Mouse (Mus musculus) adrenal gland, postnatal 10 days (tissue): ENCODE results near the gene Atg4b. TPM values are rescaled to one million over a fixed set of nuclear protein-coding genes. Genes with fewer than 3 reads are reported as not detected.
A peak's percentile ranks its signal among the peaks of the same experiment; 100 is the strongest.
"Not testable (repeated sequence)": the region's sequence is repeated elsewhere in the genome, so short reads cannot be mapped to it uniquely, and the experiment has no call there.

Source experiments
- DNase-seq: peaks from one replicate; pipeline ENCODE4 v3.0.0; 2021; ENCODE audit warnings: mixed read lengths
- total RNA-seq, 2 experiments: library from RNA; stranded (reverse); gene quantifications; 2 replicates each; pipeline ENCODE4 v1.2.3; 2021

Atg4b gene
- total RNA-seq, 2 experiments from 2014 or later = 62.2 to 75.5 TPM

- DNase-seq = no peak
Observed at GRCm38 (mm10) chr1:93755618-93756017, 4.3 kb downstream of the Atg4b start.

GRCm38 (mm10) chr1:93756154-93756553 is 4.9 kb downstream of the Atg4b start:
- DNase-seq = no peak

- no peak for DNase-seq
Observed at GRCm38 (mm10) chr1:93760076-93760475, 8.8 kb downstream of the Atg4b start.

DNA sequence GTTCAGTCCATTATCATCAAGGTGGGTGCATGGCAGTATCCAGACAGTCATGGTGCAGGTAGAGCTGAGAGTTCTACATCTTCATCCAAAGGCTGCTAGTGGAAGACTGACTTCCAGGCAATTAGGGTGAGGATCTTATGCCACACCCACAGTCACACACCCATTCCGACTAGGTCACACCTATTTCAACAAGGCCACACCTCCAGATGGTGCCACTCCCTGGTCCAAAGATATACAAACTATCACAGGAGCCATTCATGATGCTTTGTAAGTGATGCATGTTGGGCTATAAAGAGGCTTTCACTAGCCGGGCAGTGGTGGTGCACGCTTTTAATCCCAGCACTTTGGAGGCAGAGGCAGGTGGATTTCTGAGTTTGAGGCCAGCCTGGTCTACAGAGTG is 12.2 kb downstream of the Atg4b start:
- not testable (repeated sequence) for DNase-seq

DNA sequence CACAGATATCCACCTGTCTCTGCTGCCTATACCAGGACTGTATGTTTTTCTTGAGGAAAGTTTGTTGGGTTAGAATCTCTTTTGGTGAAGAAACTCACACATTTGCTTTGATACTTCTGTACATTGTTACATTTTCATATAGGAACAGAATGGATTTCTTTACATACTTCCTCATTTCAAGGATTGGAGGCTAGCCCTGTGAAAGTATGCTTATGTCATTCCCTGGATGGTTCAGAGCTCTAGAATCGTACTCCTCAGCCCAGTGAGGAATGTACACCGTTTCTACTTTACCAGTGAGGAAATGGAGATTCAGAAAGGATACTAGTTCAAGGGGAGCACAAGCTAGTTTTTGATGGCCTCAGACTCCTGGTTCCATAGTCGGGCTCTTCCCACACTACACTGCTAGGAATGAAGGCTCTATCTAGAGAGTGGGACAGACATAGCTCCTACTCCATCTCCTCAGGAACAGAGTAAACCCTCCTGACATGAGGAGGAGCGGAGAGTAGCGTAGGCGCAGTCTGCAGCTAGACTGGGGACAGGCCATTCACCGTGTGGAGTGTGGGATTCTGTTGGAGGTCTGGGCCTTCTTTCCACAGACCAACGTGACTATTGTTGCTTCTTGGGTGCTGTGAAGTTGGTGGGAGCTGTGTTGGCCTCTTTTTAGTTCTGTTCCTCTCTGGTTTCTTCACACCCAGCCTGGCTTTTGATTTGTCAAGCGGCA is 13.7 kb downstream of the Atg4b start:
- no peak for DNase-seq

- no peak for DNase-seq
Observed at GRCm38 (mm10) chr1:93767600-93767999, 16.3 kb downstream of the Atg4b start.

- no peak for DNase-seq
Observed at GRCm38 (mm10) chr1:93769901-93770300, 18.6 kb downstream of the Atg4b start.

- DNase-seq = no peak
Observed at GRCm38 (mm10) chr1:93776686-93777085, 25.4 kb downstream of the Atg4b start.

GRCm38 (mm10) chr1:93786912-93787311 is 35.6 kb downstream of the Atg4b start:
- no peak for DNase-seq

DNA sequence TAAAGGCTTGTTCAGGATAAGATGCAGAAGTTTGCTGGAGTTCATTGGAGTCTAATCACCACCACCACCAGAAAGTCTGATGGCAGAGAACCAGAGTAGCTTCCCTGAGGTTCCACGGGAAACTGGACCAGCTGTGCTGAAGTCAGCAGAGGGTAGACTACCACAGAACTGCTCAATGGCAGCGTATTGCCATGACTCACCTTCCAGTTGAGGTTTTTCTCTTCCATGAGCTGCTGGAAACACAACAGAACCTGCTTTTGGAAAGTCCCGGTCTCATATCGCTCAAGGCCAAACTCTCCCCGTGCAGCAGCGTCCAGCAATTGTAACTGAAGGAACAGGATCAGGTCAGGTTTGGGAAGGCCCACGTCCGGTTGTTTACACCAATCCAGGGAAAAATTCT is 43.2 kb downstream of the Atg4b start:
- DNase-seq = no peak

DNA sequence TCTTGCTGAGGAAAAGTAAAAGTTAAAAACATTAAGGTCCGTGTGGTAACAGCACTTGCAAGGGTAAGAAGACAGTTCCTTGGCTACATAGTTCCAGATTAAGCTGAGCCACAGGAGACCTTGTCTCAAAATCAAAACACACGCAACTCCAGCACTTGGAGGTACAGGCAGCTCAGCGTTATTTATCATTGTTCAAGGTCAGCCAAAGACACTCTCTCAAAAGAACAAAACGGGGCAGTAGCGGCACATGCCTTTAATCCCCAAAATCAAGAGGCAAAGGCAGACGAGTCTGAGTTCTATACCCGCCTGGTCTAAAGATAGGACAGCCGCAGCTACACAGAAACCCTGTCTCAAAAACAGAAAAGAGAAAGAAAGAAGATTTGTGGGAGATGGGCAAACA is 44.6 kb downstream of the Atg4b start:
- DNase-seq = peak; percentile 40

GRCm38 (mm10) chr1:93800670-93801503 is 49.6 kb downstream of the Atg4b start:
- no peak for DNase-seq

- DNase-seq = peak; percentile 93
Observed at GRCm38 (mm10) chr1:93801741-93802238, 50.5 kb downstream of the Atg4b start, which contains the start of gene Dtymk. Gene Dtymk, minus strand, starts transcription at chr1:93801934.

- no peak for DNase-seq
Observed at GRCm38 (mm10) chr1:93802771-93803170, 51.5 kb downstream of the Atg4b start.

GRCm38 (mm10) chr1:93803556-93804507 is 52.5 kb downstream of the Atg4b start, which contains the start of gene Ing5:
Gene Ing5, plus strand, starts transcription at chr1:93803965.
- peak; percentile 100 for DNase-seq

DNA sequence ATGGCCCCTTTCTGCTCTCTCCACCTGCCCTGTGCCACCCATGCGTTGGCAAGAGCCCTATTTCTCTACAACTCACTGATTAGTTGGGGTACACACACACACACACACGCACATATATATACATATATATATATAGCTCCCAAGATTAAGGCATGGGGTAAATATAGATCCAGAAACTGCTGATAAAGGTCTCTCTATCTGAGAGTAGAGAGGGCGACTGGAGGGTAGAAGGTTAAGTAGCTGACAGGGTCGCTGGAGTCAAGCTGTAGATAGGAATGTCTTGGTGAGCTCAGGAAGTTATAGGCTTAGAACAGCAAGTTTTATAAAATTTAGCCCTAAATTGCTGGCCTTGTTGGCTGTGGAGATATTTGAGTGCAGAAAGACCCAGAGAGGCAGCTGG is 53.5 kb downstream of the Atg4b start:
- no peak for DNase-seq

DNA sequence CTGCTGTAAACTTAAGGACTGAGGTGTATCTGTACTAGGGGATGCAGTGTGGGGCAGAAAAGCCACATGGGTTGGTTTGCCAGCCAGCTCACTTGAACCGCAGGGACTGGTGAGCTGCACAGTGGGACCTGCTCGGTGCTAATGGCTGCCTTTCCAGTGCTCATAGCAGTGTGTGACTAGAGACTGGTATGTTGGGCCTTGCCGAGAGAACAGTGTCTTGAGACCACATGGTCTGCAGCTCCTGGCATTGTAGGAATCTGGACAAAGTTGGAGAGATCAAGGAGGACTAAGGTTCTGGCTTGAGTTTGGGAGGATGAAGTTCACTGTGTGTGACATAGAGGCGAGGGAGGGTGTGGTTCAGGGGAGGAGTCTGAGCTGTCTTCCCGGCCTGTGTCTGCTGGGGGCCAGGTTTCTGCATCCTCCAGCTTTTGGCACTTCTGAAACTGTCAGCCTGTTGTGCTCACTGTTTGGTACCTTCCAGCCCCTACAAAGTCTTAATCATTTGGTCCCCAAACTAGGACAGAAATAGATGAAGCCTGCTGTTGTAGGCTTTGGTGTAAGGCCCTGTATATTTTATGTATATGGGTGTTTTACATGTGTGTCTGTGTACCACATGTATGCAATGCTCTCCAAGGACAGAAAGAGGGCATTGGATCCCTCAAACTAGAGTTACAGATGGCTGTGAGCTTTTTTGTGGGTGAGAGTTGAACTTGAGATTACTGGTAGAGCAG is 54.1 kb downstream of the Atg4b start:
- no peak for DNase-seq

DNA sequence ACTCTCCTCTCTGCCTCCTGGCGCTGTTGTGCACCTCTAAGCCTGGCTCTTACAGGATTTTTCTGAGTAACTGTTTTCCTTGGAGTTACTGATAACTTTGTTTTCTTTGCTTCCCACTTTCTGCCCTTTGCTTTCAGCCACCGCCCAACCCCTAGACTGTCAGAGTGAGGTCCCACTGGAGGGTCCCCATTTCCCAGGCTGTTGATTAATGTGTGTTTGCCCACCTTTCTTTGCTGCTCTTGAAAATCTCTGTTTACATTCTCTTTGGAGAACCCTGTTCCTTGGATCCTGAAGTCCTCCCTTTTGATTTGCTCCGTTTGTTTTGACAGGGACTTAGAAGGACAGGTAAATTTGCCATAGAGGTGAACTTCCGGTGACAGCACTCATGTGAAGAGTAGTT is 57.6 kb downstream of the Atg4b start:
- DNase-seq = no peak

DNA sequence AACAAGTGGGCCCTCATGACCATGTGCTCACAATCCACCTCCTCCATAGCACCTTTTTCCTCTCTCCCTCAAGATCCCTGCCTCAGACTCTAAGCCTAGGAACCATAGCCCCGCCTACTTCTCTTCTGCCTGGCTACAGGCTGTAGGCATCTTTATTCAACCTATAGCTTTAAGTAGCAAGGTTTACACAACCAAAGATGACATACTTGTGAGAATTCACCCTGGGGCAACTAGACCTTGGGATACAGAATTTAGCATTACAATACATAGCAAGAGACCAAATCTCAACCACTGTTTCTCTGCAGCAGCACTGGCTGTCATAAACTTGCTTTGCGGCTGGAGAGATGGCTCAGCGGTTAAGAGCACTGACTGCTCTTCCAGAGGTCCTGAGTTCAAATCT is 58.7 kb downstream of the Atg4b start:
- no peak for DNase-seq

DNA sequence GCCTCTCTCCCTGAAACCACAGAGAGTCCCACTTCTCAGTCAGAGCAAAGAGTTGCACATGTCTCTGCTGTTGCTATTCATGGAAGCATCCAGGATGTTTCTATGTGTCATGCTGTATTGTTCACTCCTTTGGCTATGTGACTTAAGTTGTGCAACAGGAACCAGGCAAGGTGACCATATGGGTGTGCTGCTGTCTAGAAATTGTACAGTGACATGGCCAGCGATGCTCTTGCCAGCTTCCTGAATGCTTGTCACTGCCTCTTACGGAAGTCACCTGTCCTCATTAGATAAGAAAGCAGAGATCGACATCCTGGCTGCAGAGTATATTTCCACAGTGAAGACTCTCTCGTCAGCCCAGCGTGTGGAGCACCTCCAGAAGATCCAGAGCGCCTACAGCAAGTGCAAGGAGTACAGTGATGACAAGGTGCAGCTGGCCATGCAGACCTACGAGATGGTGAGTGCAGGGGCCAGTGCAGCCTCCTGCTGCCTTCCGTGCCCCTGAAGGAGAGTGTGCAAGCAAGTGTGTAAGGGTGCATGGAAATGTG is 60.3 kb downstream of the Atg4b start:
- DNase-seq = no peak
